Mouse (Mus musculus) skeletal muscle tissue, adult 2 months (tissue): Measurements from ENCODE around the gene Gm33543.
A peak's percentile ranks its signal among the peaks of the same experiment; 100 is the strongest.

Experiments
- DNase-seq: peaks from one replicate; pipeline ENCODE4 v3.0.0-alpha.2; 2012; ENCODE audit warnings: low read depth, low spot score

The Gm33543 gene

DNA sequence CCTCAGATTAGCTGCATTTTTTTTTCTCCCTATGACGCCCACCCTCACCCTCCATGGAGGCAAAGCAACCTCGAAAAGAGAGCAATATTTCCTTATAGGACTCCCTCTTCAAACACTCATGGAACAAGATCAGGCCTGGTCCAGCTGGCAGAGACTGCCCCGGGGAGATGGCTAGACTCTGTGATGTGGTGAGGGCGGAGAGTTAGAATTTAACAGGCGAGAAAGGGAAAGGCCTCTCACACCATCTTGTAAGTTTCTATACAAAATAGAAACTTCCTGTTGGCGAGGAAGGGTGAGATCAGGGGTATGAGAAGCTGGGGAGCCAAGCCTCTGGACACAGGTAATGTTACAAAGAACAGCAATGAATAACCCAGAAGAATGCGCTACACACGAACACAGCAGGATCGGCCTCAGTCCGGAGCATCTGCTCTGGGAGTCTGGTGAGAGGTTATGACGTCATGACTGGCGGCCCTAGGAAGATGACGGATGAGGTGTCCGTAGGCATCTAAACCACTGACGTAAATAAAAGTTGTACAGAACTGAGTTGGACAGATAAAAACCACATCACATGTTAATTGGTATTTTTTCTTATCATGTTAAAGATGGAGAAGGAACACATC is 64.9 kb downstream of the Gm33543 start:
- no peak for DNase-seq

DNA sequence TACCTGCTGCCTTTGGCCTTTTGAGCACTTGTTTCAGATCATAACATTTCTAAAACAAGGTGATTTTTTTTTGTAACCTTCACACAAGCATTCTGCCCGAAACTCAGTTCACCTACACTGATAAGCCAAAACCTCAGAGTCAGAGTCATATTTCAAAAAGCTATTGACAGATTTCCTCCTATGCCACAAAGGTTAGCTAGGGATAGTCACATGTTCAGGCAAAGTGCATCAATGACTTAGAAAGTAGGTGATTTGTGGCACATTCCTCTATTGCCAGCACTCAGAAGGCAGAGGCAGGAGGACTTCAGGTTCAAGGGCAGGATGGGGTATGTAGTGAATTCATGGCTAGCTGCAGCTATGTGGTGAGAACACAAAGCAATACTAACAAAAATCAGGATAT is 65.7 kb downstream of the Gm33543 start:
- DNase-seq, result no peak

DNA sequence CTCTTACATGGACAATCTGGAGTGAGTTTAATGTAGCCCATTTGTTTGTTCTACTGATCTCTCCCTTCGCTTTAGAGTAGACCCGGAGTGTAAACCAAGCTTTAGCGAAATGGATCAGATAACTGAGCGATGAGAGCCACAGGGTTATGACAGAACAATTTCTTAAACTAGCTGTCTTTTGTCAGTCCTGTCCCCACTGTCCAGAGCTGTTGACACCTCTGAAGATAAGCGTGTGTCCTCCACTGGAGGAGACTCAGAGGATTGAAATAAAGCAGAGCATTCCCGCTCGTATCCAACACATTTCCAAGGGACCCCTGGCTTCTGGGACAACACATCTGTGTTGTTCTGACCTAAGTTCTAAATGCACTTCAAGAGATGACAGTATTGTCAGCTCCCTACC is 67.9 kb downstream of the Gm33543 start:
- no peak for DNase-seq

DNA sequence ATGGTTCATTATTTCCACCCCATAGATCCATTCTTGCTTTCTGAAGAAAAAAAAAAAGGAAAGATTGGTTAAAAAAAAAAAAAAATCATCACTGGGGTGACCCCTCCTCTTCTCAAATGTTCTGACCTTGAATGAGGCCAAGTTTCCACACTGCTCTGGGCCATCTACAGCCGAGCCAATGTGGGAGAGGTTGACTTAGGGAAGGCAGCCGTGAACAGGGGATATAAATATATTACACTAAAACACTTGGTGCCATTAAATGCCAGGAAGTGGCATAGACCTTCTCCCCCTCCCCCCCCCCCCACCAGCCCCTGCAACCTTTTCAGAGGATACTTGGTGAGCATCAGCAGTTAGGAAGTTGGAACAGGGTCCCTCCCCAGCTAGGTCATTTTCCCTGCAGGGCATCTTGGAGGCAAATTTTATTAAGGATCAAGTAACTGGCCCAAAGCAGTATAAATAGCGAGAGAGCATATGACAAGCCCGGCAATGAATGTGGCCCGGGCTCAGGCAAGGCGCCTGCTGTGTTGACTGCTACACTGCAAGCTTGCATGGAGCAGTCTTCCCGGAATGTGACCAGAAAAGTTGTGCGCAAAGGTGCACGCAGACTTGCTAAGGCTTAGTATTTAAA is 68.6 kb downstream of the Gm33543 start:
- DNase-seq, result peak; percentile 92
